Mouse (Mus musculus) ES-CJ7 (cell line): ENCODE results near the gene Med23.

ENCODE experiments used
- DNase-seq: peaks from one replicate; pipeline ENCODE4 v3.0.0; 2011; ENCODE audit warnings: low read depth, low spot score

Med23 gene

DNA sequence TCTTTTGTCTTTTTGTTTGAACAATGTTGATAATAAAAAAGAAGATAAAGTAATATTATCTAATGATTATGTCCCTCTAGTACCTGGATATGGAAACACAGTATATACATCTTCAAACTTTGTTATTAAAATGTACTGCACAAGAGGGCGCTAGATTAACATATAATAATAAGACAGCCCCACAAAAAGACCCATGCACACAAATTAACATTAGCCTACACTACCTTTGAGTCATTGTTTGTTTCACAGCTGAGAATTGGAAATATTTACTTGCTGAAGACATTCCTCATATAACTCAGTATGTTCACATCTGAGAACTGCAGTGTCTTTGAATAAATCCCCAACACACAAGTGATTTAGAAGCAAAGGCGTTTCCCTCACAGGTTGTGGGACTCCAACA, 91.3 kb downstream of the Med23 start:
- DNase-seq, result peak; percentile 12

- DNase-seq, result no peak
Observed at GRCm38 (mm10) chr10:24961889-24962288, 92.1 kb downstream of the Med23 start.
